Mouse (Mus musculus): ENCODE data around the gene Pou5f2.

Gene Pou5f2

GRCm38 (mm10) chr13:78024683-78025294 is at the start of gene Pou5f2:
Pou5f2 (plus strand) TSS chr13:78024902.
- DNase-seq, result peak; percentile 22

GRCm38 (mm10) chr13:77976248-77976647 is 48.5 kb upstream of the Pou5f2 start:
- DNase-seq, result no peak

- DNase-seq, result no peak
Observed at GRCm38 (mm10) chr13:77977121-77977520, 47.6 kb upstream of the Pou5f2 start.

- DNase-seq, result no peak
Observed at GRCm38 (mm10) chr13:77982105-77982851, 42.4 kb upstream of the Pou5f2 start.

GRCm38 (mm10) chr13:77982852-77983202 is 41.9 kb upstream of the Pou5f2 start:
- no peak for DNase-seq

- no peak for DNase-seq
Observed at GRCm38 (mm10) chr13:77991189-77991886, 33.4 kb upstream of the Pou5f2 start.

GRCm38 (mm10) chr13:78004649-78005048 is 20.1 kb upstream of the Pou5f2 start:
- no peak for DNase-seq

- no peak for DNase-seq
Observed at GRCm38 (mm10) chr13:78005344-78005743, 19.4 kb upstream of the Pou5f2 start.

GRCm38 (mm10) chr13:78010176-78010575 is 14.5 kb upstream of the Pou5f2 start:
- no peak for DNase-seq

- DNase-seq, result no peak
Observed at GRCm38 (mm10) chr13:78032821-78033220, 8.1 kb downstream of the Pou5f2 start.

GRCm38 (mm10) chr13:78037203-78037602 is 12.5 kb downstream of the Pou5f2 start:
- no peak for DNase-seq

GRCm38 (mm10) chr13:78043203-78043602 is 18.5 kb downstream of the Pou5f2 start:
- DNase-seq, result no peak

- DNase-seq, result no peak
Observed at GRCm38 (mm10) chr13:78045116-78045515, 20.4 kb downstream of the Pou5f2 start.
